Mouse (Mus musculus) heart, embryonic 15.5 days (tissue): ENCODE measurements around the gene Pheta1. TPM values are rescaled to one million over a fixed set of nuclear protein-coding genes. Genes with fewer than 3 reads are reported as not detected.
A peak's percentile ranks its signal among the peaks of the same experiment; 100 is the strongest.

Source experiments
- ATAC-seq: fragments of 200-750 bp; cut with Nextera tagmentation; replicated peaks from 2 replicates; pipeline ENCODE4 v1.8.0; 2017; ENCODE audit warnings: low read depth, moderate TSS enrichment; ENCODE audit not compliant: insufficient number of reproducible peaks, insufficient read depth, low FRiP score
- H3K27ac ChIP-seq: fragments of 300-500 bp; sonication (generic); 2 replicates; pipeline ENCODE4 v1.5.1; 2015; ENCODE audit warnings: mild to moderate bottlenecking, inconsistent platforms
- H3K27me3 ChIP-seq: fragments of 300-500 bp; sonication (generic); 2 replicates; pipeline ENCODE4 v1.6.1; 2015; ENCODE audit warnings: inconsistent platforms
- H3K36me3 ChIP-seq: fragments of 300-500 bp; sonication (generic); 2 replicates; pipeline ENCODE4 v1.6.1; 2015; ENCODE audit warnings: mild to moderate bottlenecking, inconsistent platforms
- H3K4me1 ChIP-seq: fragments of 300-500 bp; sonication (generic); replicated peaks from 2 replicates; pipeline ENCODE4 v1.6.1; 2015; ENCODE audit warnings: inconsistent platforms
- H3K4me2 ChIP-seq: fragments of 300-500 bp; sonication (generic); 2 replicates; pipeline ENCODE4 v1.6.1; 2015; ENCODE audit warnings: inconsistent platforms, mild to moderate bottlenecking, moderate library complexity
- H3K4me3 ChIP-seq: fragments of 300-500 bp; sonication (generic); 2 replicates; pipeline ENCODE4 v1.5.1; 2015; ENCODE audit warnings: mild to moderate bottlenecking, inconsistent platforms
- H3K9ac ChIP-seq: fragments of 300-500 bp; sonication (generic); 2 replicates; pipeline ENCODE4 v1.6.1; 2015; ENCODE audit warnings: mild to moderate bottlenecking, inconsistent platforms
- H3K9me3 ChIP-seq: fragments of 300-500 bp; sonication (generic); replicated peaks from 2 replicates; pipeline ENCODE4 v1.6.1; 2016; ENCODE audit warnings: inconsistent platforms
- WGBS: fragments of 180-500 bp; shearing (Covaris S2); methylation state at CpG from one replicate; pipeline ENCODE4 v1.1.7; 2015; ENCODE audit warnings: mixed read lengths; 5-methylcytosine and 5-hydroxymethylcytosine counted together
- polyA plus RNA-seq: library from polyadenylated mRNA; unstranded; fragments of >200 nt; fragmentation: Nextera tagmentation; extraction: Ambion mirVana; gene quantifications from 2 replicates; pipeline ENCODE4 v1.2.1, GENCODE M21; 2015

Pheta1 gene
- polyA plus RNA-seq, 1 experiment from 2014 or later = 15.1 TPM

GRCm38 (mm10) chr5:121836692-121837415 lies 11.9 kb upstream of the Pheta1 start:
- Histone ChIP-seq H3K4me2 (peak overlapping the region; percentile 93), H3K27ac (peak overlapping the region; percentile 87), H3K4me3 (peak overlapping the region; percentile 80), H3K4me1 (peaks cover 58% of the 10 kb centered on the region), H3K9ac (peak overlapping the region; percentile 76), H3K9me3 (no peaks in the 10 kb centered on the region), H3K36me3 (no peaks in the 10 kb centered on the region), H3K27me3 (no peaks in the 10 kb centered on the region)
- under 1% methylated on average over 77 of the region's 77 CpGs for WGBS
- ATAC-seq = peak; percentile 85

DNA sequence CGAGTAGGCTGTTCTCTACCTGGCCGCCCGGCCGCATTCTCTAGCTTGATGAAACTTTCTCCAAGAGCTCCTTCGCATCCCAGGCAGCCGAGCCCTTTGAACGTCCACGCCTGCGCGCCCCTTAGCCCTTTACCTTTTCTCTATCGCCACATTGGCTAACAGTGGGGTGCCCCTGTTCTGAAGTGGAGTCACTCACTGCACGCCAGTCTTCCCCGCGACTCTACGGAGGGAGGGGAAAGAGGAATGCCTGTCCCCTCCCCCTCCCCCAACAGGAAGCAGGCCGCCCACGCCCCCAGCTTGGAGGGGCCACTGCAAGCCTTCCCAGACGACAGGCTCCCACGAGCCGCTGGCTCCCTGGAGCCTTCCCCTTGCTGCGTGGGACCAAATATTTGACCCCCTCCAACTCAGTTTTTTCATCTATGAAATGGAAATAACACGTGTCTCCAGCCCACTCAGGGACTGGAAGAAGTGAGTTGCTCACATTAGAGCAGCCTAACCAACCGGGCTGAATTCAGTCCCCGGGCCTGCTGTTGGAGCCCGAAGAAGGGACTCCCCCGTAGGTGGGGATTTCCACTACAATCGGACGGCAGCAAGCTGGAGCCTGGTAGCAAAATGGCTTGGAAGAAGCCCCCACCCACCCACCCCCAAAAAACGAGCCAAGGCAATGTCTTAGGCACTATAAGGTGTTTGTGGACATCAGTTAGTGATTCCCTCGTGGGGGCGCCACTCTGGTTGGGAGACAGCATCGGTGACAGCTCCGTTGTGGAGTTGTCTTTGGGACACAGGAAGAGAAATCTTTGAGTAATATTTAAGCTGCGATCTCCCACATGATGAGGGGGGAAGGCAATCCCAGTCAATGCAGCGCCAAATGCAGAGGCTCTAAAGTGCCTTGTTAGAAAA lies 11.1 kb upstream of the Pheta1 start, which contains the start of gene Sh2b3:
TSS of gene Sh2b3 (minus strand) at position 206 of the 900 bp plus-strand sequence.
- no peaks in the 10 kb centered on the region for H3K27me3 ChIP-seq
- peak; percentile 11 for ATAC-seq
- H3K4me2 ChIP-seq = peak within 1 kb of the TSS; percentile 93
- no peaks in the 10 kb centered on the region for H3K36me3 ChIP-seq
- H3K4me1 ChIP-seq = peaks cover 60% of the 10 kb centered on the region
- H3K9me3 ChIP-seq = no peaks in the 10 kb centered on the region
- peak within 1 kb of the TSS; percentile 80 for H3K4me3 ChIP-seq
- WGBS = 1% methylated on average over 35 of the region's 35 CpGs
- H3K27ac ChIP-seq = peak within 1 kb of the TSS; percentile 87
- peak within 1 kb of the TSS; percentile 76 for H3K9ac ChIP-seq

GRCm38 (mm10) chr5:121838341-121839127 lies 10.2 kb upstream of the Pheta1 start:
- Histone ChIP-seq H3K27me3 (0 out of 2 replicates have a peak, but pooled peaks cover 5% of the 10 kb centered on the region), H3K36me3 (no peaks in the 10 kb centered on the region), H3K4me1 (peaks cover 60% of the 10 kb centered on the region), H3K9ac (peak overlapping the region; percentile 51), H3K4me2 (peak overlapping the region; percentile 93), H3K27ac (peak overlapping the region; percentile 87), H3K4me3 (peak overlapping the region; percentile 80), H3K9me3 (no peaks in the 10 kb centered on the region)
- ATAC-seq = no peak
- under 1% methylated on average over 46 of the region's 46 CpGs for WGBS

DNA sequence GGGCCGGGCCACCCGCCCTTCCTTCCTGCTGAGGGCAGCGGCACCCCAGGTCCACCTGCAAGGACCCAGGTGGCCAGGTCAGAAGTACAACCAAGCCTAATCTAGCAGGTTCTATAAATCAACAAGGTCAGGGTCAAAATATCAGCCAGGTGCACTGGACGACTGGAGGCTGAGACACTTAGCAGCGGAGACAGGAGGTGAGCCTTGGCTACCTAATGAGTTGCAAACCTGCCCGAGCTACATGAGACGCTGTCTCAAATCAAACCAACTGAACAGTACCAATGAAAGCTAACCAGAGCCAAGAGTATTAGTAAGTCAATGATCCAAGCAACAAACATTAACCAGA lies 9.7 kb upstream of the Pheta1 start:
- H3K36me3 ChIP-seq = no peaks in the 10 kb centered on the region
- peak overlapping the region; percentile 80 for H3K4me3 ChIP-seq
- WGBS = 31% methylated on average over 7 of the region's 7 CpGs
- H3K27me3 ChIP-seq = peaks cover 10% of the 10 kb centered on the region; the same call in 1 of the 2 replicates
- peak overlapping the region; percentile 87 for H3K27ac ChIP-seq
- peak overlapping the region; percentile 93 for H3K4me2 ChIP-seq
- ATAC-seq = no peak
- peaks cover 57% of the 10 kb centered on the region for H3K4me1 ChIP-seq
- no peaks in the 10 kb centered on the region for H3K9me3 ChIP-seq
- H3K9ac ChIP-seq = peak overlapping the region; percentile 51

- H3K9ac ChIP-seq = no peak overlapping the region
- no peak overlapping the region for H3K4me3 ChIP-seq
- 0 out of 2 replicates have a peak overlapping the region, but pooled peaks have one; percentile 37 for H3K27ac ChIP-seq
- H3K36me3 ChIP-seq = no peaks in the 10 kb centered on the region
- no peak for ATAC-seq
- 87% methylated on average over 9 of the region's 9 CpGs for WGBS
- H3K9me3 ChIP-seq = no peaks in the 10 kb centered on the region
- H3K27me3 ChIP-seq = peaks cover 13% of the 10 kb centered on the region; the same call in 1 of the 2 replicates
- H3K4me2 ChIP-seq = no peak overlapping the region
- H3K4me1 ChIP-seq = peaks cover 38% of the 10 kb centered on the region
Measured at GRCm38 (mm10) chr5:121841516-121841915, 7.3 kb upstream of the Pheta1 start.

- Histone ChIP-seq H3K27me3 (peaks cover 13% of the 10 kb centered on the region; the same call in 1 of the 2 replicates), H3K4me1 (peaks cover 38% of the 10 kb centered on the region), H3K27ac (peak overlapping the region; percentile 37), H3K9ac (peak overlapping the region; percentile 71; the same call in 1 of the 2 replicates), H3K9me3 (no peaks in the 10 kb centered on the region), H3K36me3 (no peaks in the 10 kb centered on the region), H3K4me3 (0 out of 2 replicates have a peak overlapping the region, but pooled peaks have one; percentile 63), H3K4me2 (no peak overlapping the region)
- ATAC-seq = no peak
- 48% methylated on average over 10 of the region's 10 CpGs for WGBS
Measured at GRCm38 (mm10) chr5:121841973-121842372, 6.8 kb upstream of the Pheta1 start.

- peaks cover 32% of the 10 kb centered on the region for H3K4me1 ChIP-seq
- H3K27ac ChIP-seq = peak overlapping the region; percentile 37
- peaks cover 13% of the 10 kb centered on the region; the same call in 1 of the 2 replicates for H3K27me3 ChIP-seq
- H3K36me3 ChIP-seq = no peaks in the 10 kb centered on the region
- peak overlapping the region; percentile 94 for H3K4me2 ChIP-seq
- no peaks in the 10 kb centered on the region for H3K9me3 ChIP-seq
- H3K9ac ChIP-seq = peak overlapping the region; percentile 71
- WGBS = under 1% methylated on average over 33 of the region's 33 CpGs
- ATAC-seq = peak; percentile 51
- H3K4me3 ChIP-seq = peak overlapping the region; percentile 63
Measured at GRCm38 (mm10) chr5:121842665-121843118, 6.1 kb upstream of the Pheta1 start.

DNA sequence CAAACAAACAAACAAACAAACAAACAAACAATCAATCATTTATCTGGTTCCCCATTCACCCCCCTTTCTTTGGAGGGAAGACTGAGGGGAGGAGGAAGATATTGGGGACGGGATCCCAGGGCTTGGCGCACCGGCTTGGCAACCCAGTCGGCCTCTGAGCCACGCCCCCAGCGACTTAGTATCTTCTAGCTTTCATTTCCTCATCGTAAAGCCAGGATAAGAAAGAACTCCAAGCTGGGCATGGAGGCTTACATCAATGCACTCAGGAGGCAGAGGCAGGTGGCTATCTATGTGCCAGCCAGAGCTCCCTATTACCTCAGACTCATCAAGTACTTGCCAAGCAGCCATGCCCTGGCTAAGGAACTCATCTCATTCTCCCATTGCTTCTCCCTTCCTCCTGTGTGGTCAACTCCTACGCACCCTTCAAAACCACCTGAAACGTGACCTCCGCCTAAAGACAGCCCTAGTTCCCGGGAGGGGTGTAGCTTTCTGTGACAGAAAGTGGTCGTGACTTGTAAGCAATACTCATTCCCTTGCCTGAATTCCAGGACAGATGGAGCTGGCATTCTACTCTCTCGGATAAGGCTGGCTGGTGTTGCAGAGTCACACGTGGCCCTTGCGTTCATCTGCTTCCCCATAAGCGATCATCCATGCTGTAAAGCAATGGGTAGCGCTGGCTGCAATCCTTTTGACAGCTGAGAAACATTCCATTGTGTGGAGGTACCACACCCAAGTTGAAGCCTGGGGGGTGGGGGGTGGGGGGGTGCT lies 5.5 kb upstream of the Pheta1 start:
- Histone ChIP-seq H3K27me3 (peaks cover 13% of the 10 kb centered on the region; the same call in 1 of the 2 replicates), H3K4me1 (peaks cover 32% of the 10 kb centered on the region), H3K9me3 (no peaks in the 10 kb centered on the region), H3K9ac (peak overlapping the region; percentile 71), H3K27ac (peak overlapping the region; percentile 37; the same call in 1 of the 2 replicates), H3K4me2 (peak overlapping the region; percentile 94), H3K36me3 (no peaks in the 10 kb centered on the region), H3K4me3 (peak overlapping the region; percentile 63)
- no peak for ATAC-seq
- 11% methylated on average over 17 of the region's 17 CpGs for WGBS

DNA sequence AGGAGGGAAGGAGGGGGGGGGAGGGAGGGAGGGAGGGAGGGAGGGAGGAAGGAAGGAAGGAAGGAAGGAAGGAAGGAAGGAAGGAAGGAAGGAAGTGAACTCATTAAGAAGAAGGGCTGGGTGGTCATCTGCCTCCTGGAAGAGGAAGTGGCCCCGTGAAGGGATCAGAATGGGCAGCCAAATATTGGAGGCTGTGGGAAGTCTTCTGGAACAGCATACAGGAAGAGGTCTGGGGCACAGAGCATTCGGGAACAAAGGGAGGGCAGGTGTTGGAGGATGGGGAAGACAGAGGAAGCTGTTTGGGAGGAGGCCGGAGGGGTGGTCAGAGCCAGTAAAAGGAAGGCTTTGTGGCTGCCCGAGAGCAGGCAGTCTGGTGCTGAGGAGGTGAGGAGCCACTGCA lies 3.4 kb upstream of the Pheta1 start:
- ATAC-seq = no peak
- Histone ChIP-seq H3K27ac (no peak overlapping the region), H3K4me2 (no peak overlapping the region), H3K9ac (no peak overlapping the region), H3K4me3 (no peak overlapping the region), H3K4me1 (peaks cover 36% of the 10 kb centered on the region), H3K36me3 (no peaks in the 10 kb centered on the region), H3K27me3 (peaks cover 13% of the 10 kb centered on the region; the same call in 1 of the 2 replicates), H3K9me3 (no peaks in the 10 kb centered on the region)
- 35% methylated on average over 4 of the region's 4 CpGs for WGBS

DNA sequence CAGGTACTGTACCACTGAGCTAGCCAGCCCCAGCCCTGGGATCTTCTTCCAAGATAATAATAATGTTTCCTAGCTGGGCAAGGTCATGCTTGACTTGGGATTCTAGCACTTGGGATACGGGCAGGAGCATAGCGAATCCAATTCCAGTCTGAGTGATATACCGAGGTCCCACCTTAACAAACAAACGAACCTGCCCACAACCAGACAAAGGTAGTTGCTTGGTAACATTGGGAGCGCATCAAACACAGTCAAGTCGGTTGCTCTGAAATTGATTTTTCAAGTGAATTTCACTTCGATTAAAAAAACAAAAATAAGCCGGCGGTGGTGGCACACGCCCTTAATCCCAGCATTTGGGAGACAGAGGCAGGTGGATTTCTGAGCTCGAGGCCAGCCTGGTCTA lies 2.5 kb upstream of the Pheta1 start:
- Histone ChIP-seq H3K9ac (no peak overlapping the region), H3K4me2 (no peak overlapping the region), H3K27ac (no peak overlapping the region), H3K36me3 (no peaks in the 10 kb centered on the region), H3K9me3 (no peaks in the 10 kb centered on the region), H3K27me3 (peaks cover 13% of the 10 kb centered on the region; the same call in 1 of the 2 replicates), H3K4me3 (no peak overlapping the region), H3K4me1 (peaks cover 46% of the 10 kb centered on the region)
- 76% methylated on average over 11 of the region's 11 CpGs for WGBS
- no peak for ATAC-seq
